ENCODE assay signal across 13 mouse cellular contexts in genomic region chr19:10866351-10866750, GRCm38 (mm10). TPM values are rescaled to one million over a fixed set of nuclear protein-coding genes. Genes with fewer than 3 reads are reported as not detected.
"Had no signal": no experiment of that assay in that cellular context is flagged by ENCODE, and none has a peak within 500 bp of the region (broad histone marks: within the 10 kb centered on the region; RNA-seq: fewer than 3 reads in every experiment).

No protein-coding gene starts in this region.

- ATAC-seq: liver, postnatal 0 days had no signal

- DNase-seq: kidney, postnatal 36 days; layer of hippocampus, adult 9-11 months; layer of hippocampus, postnatal 36 days; liver, embryonic 13.5 days; liver, postnatal 0 days; lung, postnatal 36 days; right cerebral cortex, postnatal 25 days; thymus, postnatal 36 days had no signal

RNA-seq across cellular contexts. Expression of gene Tmem132a, which starts 3.4 kb away (rescaled TPM):
- total RNA-seq: megakaryocyte progenitor cell, adult 5-6 weeks had no signal

RNA-seq across cellular contexts. Expression of gene Cd6, which starts 36.5 kb away (rescaled TPM):
- total RNA-seq: midbrain, postnatal 0 days had no signal
- polyA plus RNA-seq: kidney, postnatal 0 days; limb, embryonic 15.5 days; neural tube, embryonic 14.5 days had no signal
